Mouse (Mus musculus): Measurements from ENCODE around the gene Scn8a. TPM values are rescaled to one million over a fixed set of nuclear protein-coding genes. Genes with fewer than 3 reads are reported as not detected.

Gene Scn8a
- total RNA-seq, 2 experiments from 2014 or later, result 0.56 TPM; not detected in 1

GRCm38 (mm10) chr15:101082236-101082635 lies 212.6 kb downstream of the Scn8a start:
- intact Hi-C loops (cut with DNase I), result no loop called here
- DNase-seq, result no peak

DNA sequence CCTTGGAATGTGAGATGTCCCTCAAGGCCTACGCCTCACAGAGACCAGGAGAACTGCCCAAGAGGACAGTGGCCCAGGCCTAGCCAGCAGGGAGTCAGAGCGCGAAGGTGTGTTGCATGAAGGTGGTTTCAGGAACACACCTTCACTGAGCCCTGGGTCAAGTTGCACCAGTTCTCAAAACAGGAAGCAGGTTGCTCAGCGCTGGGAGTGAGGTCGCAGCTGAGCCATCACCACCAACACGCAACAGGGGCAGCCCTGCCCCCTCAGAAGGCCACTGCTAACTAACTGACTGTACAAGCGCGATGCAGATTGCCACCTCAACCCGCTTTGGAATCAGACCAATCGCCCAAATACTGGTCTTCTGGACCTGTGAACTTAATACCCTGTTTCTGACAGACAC lies 214.8 kb downstream of the Scn8a start:
- DNase-seq, result no peak
- intact Hi-C loops (cut with DNase I), result no loop called here

DNA sequence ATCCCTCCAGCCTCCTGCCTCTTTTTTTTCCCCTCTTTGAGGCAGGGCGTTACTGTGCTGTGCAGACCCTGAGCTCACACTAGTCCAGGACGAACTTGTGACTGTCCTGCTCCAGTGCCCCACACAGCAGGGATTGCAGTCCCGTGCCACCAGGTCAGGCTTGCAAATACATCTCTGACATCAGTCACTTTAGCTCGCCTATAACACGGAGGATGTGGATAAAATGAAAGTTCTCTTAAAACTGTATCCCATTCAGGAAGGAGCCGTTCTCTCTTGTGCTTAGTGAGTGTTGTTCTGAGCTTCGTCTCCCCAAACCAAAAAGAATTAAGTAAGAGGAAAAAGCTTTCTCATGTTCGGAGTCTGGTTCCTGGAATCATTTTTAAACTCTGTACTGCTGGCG lies 216.8 kb downstream of the Scn8a start:
- DNase-seq, result no peak
- intact Hi-C loops (cut with DNase I), result no loop called here

- DNase-seq, result no peak
- intact Hi-C loops (cut with DNase I), result no loop called here
Measured at GRCm38 (mm10) chr15:101086956-101087355, 217.3 kb downstream of the Scn8a start.

DNA sequence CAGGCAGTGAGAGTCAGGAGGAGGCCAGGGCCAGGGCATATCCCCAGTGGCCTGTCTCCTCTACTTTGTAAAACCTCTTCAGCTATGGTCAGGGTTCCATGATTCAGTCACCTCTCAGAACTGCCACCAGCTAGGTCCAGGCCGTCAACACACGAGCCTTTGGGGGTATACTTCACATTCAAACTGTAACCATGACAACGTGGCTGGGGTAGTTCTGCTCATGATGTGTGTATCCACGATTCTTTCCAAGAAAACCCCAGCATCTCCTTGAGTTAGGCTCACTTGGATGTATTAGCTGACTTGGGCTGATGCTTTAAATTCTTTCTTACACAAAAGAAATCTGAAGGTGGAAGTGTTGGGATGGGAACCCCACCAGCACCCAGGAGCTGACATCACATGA lies 218.6 kb downstream of the Scn8a start:
- DNase-seq, result no peak
- intact Hi-C loops (cut with DNase I), result no loop called here

DNA sequence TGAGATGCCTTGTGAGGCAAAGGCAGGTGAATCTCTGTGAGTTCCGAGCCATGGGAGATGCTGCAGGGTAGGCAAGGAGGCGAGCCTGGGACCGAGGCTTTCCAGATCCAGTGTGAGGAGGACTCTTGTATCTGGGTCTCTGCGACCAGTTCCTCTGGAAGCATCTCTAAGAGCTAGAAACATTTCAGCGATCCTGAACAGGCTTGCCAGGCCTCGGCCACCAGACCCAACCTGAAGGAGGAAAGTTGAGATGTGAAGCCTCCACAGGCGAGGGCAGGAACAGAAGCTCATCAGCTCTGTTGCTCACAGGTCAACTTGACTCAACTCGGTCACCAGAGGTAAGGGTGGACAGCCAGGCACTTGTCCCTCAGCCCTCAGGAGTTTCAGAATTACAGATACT lies 221.9 kb downstream of the Scn8a start:
- intact Hi-C loops (cut with DNase I), result no loop called here

GRCm38 (mm10) chr15:101092121-101092828 lies 222.6 kb downstream of the Scn8a start:
- DNase-seq, result no peak
- intact Hi-C loops (cut with DNase I), result no loop called here

More for the DNA sequence above, 221.9 kb downstream of the Scn8a start:
- DNase-seq, result no peak

- intact Hi-C loops (cut with DNase I), result no loop called here
- no peak for DNase-seq
Measured at GRCm38 (mm10) chr15:101092829-101093648, 223.4 kb downstream of the Scn8a start.

GRCm38 (mm10) chr15:101093988-101094387 lies 224.3 kb downstream of the Scn8a start:
- intact Hi-C loops (cut with DNase I), result no loop called here
- no peak for DNase-seq

GRCm38 (mm10) chr15:101094979-101095378 lies 225.3 kb downstream of the Scn8a start:
- intact Hi-C loops (cut with DNase I), result no loop called here
- no peak for DNase-seq

- no peak for DNase-seq
- intact Hi-C loops (cut with DNase I), result no loop called here
Measured at GRCm38 (mm10) chr15:101095392-101095791, 225.7 kb downstream of the Scn8a start.

Other genes starting within 250 kb of the Scn8a start
- gene Smagp, start 232.9 kb upstream of the Scn8a start, total RNA-seq (2021), result 10 to 100 TPM; 13.7 to 15.8 TPM
- gene Bin2, start 200.3 kb upstream of the Scn8a start, total RNA-seq (2021), result 1 to 10 TPM; 1.6 TPM
- under 1 TPM in 1 of 2 experiments, not detected in 1; 0.98 TPM for gene Cela1, start 181.9 kb upstream of the Scn8a start, total RNA-seq (2021)
- gene Galnt6, start 140.5 kb upstream of the Scn8a start, total RNA-seq (2021), result under 1 TPM; 0.72 to 0.98 TPM
- gene Slc4a8, start 108.1 kb upstream of the Scn8a start, total RNA-seq (2021), result 1 to 10 TPM; 2.3 to 2.7 TPM
- gene Gm47841, start 177.5 kb downstream of the Scn8a start, total RNA-seq (2021), result not detected
- 1 to 10 TPM; 1.4 to 2.2 TPM for gene Fignl2, start 208.7 kb downstream of the Scn8a start, total RNA-seq (2021)
- gene Ankrd33, start 245.9 kb downstream of the Scn8a start, total RNA-seq (2021), result not detected

Data from heart, postnatal 36 days (tissue).